Mouse (Mus musculus): ENCODE measurements around the gene Mvb12b.
A peak's percentile ranks its signal among the peaks of the same experiment; 100 is the strongest.

Mvb12b gene

GRCm38 (mm10) chr2:33842983-33843577 is 44.7 kb downstream of the Mvb12b start:
- DNase-seq, result no peak

DNA sequence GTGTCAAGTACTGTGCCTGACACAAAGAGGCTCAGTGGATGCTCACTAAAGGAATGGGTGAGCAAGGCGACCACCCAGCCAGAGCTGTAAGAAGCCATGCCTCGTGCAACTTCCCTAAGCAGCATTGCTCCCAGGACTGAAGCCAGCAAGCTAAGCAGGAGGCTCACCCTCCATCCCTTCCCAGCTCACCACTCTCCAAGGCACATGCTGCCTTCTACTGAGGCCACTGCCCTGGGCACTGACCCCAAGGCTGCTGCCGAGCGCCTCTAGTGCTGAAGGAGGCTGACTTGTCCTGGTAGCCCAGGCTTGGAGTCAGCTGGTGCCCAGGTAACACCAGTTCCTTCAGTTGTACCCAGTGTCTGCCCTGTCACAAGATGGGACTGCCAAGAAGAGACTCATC is 45.8 kb downstream of the Mvb12b start:
- no peak for DNase-seq

DNA sequence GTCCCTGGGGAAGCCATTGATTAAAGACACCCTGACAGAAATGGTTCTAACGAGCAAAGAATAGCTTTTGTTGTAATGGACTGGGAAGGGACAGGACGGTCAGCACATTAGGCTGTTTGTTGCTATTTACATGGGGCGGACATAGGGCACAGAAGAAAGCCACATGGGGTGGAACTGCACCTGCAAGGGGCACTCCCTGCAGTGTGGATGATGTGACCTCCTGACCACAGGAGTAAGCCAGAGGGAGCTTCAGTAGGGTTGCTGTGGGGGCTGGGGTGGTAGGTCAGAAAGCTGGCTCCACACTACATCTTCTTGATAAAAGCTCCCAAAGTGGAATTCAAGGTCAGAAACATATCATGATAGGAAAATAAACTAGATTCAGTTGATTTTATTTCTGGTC is 47.3 kb downstream of the Mvb12b start:
- DNase-seq, result no peak

DNA sequence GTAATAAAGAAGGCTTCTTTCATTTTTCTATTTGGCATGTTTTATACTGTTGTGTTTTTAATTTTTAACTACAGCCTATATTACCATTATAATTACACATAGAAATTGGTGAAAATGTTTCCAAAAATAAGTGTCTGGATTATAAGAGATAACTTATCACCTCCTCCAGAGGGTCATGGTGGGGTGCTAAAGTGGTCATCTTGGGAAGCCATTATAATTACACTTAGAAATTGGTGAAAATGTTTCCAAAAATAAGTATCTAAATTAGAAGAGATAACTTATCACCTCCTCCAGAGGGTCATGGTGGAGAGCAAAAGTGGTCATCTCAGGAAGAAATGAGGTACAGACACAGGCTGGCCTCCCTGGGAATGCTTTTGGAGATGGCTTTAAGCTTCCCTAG is 48.5 kb downstream of the Mvb12b start:
- DNase-seq, result no peak

DNA sequence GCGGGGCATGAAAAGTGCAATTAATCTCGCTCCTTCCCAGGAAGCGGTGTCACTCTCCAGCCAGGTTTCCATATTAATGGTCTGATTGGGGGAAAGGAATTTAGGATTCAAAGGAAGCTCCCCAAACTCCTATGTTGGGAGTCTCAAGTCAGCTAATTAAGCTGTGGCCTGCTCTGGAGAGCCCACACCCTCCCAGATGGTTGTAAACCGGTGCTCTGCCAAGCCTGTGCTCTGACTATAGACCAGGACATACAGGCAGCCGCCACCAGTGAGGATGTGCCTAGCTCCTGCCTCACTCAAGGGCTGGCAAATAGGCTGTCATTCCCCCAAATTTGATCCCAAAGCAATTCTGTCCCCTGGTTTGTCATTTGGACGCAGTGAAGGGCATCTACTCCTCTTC is 50.4 kb downstream of the Mvb12b start:
- DNase-seq, result no peak

DNA sequence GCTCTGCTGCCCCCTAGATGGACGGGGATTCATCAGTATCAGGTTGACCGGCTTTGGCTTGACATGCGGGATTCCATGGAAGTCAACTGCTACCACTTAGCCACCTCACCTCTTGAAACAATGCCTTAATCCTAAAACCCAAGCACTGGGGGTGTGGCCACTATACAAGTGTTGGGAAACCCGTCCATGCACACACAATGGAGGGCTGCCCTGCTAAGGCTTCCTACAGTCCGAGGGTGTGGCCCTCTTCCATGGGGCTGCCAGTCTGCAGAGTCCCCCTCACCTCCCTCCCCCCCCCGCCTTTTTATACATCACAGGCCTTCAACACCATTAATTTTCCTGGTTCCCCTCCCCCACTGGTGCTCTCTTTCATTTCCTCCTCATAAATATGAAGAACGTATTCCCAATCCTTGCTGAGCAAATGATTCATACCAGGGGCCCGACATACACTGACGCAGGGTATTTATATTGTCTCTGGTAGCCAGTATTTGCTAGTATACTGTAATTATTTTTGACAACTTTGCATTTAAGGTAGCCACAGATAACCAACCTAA is 51.0 kb downstream of the Mvb12b start:
- no peak for DNase-seq

DNA sequence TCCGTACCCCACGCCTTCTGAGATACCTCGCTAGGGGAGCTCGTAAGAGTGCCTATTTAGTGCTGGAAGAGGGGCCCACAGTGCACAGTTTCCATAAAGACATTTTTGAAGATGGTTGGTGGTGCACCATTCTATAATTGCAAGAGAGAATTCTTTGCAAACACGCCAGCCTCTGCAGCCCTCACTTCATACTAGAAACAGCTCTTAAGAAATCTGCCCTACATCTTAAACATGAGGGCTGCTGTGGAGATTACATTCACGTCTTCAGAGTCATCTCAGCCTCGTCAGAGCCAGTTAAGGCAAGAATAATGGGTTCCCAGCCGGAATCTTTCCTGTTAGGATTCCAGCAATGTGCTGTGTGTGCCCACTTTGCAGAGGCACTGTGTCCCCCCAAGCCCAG is 52.7 kb downstream of the Mvb12b start:
- DNase-seq, result no peak

GRCm38 (mm10) chr2:33833902-33834301 is 53.8 kb downstream of the Mvb12b start:
- DNase-seq, result no peak

- no peak for DNase-seq
Measured at GRCm38 (mm10) chr2:33829870-33830269, 57.9 kb downstream of the Mvb12b start.

DNA sequence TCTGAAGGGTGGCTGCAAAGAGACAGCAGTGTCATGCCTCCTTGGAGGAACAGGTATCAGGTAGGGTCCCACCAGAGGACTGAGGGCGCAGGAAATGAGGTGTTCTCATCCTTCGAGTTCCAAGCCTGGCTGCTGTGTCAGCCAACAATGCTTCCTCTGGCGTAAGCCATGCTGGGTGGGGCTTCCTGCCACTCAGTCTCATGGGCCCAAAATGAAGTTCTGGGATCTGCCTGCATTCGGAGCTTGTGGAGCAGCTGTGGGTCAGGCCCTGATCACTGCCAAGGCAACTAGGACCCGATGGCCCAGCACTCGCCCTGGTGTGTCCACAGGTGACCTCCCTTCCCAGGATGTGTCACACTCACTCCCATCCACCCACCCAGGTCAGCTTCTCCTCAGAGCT is 61.0 kb downstream of the Mvb12b start:
- no peak for DNase-seq

GRCm38 (mm10) chr2:33824935-33825514 is 62.7 kb downstream of the Mvb12b start:
- DNase-seq, result no peak

DNA sequence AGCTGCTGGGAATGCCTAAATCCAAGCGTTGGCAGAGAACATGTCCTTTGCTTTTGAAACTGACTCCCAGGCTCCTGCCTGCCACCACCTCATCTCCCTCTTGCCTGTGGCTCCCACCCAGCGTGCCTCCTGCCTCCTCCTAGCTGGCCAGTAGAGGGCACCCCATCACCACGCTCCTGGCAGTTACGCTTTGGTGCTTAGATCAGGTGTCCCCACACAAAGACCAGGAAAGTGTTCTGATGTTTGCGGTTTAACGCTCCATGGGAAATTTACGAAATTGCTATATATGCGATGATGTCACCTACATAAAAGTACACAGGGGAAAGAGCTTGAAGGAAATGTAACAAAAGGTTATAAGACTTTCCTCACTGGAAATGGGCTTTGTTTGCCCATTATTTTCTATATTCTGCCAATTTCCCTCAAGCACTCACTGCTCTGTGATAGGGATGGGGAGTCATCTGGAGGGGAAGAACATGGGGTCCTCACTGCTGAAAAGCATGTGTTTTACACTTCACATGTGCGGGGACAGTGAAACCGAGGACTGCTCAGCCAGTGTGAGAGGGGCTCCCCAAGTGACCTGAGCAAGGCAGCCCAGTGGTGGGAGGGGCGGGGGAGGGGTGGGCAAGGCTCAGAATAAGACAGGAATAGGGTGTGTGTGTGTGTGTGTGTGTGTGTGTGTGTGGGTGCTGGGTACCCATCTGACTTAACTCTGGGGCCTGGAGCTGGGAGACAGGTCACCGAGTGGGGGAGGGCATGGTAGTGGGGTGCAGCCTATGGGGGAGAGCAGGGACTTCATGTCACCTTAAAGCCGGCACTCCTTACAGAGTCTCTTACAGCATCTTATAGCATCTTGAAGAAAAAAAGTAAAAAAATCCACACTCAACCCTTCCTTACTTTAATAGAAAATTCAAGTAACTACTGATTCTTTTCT is 65.8 kb downstream of the Mvb12b start:
- DNase-seq, result peak; percentile 89

- DNase-seq, result no peak
Measured at GRCm38 (mm10) chr2:33820450-33820849, 67.3 kb downstream of the Mvb12b start.

- no peak for DNase-seq
Measured at GRCm38 (mm10) chr2:33820037-33820436, 67.7 kb downstream of the Mvb12b start.

- no peak for DNase-seq
Measured at GRCm38 (mm10) chr2:33818385-33818784, 69.4 kb downstream of the Mvb12b start.

GRCm38 (mm10) chr2:33817663-33818346 is 69.9 kb downstream of the Mvb12b start:
- no peak for DNase-seq

DNA sequence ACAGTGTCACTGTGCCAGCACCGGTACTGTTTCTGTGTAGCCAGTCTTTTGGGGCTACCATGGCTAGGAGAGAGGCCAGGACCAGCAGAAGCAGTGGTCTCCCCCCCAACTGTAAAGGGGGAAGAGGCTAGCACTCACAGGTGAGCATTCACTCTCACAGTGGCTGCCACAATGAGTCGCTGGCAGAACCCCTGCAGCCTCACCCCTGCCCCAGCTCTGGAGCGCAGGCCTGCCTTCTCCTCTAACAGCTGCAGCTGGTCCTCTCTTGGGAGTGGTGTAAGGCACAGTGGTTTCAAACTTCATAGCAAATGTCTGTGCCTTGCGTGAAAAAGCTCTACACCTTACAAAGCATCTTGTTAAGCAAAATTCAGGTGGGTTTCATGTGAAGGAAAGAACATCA is 70.7 kb downstream of the Mvb12b start:
- no peak for DNase-seq

GRCm38 (mm10) chr2:33814581-33814980 is 73.2 kb downstream of the Mvb12b start:
- DNase-seq, result no peak

DNA sequence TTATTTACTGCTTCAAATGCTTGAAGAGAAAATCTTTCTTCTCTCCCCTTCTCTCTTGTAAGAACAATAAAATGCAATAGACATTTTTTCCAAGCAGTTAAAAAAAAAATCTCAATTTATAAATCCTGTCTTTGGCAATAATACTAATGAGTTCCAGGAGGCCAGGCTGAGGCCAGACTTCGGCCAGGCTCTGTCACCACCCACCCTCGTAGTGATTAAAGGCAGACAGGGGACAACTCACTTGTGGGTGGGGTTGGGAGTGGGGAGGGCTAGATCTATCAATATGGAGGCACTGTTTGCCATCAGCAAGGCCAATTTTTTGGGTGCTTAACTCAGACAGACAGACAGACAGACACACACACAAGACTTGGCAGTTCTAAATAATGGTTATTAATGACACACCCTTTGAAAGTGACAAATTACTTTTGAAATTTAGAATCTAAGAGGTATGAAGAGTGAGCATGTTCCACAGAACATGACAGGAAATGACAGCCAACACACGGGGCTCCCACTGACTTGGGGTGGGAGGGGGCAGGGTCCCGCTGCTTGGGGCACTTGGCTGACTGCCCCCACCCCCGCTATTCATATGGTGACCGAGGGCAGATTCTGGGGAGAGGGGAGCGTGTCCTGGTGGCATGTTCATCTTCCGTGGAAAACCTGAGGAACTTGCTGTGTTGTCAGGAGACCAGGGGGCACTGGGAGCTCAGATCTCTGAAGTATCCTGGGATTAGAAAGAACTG is 74.1 kb downstream of the Mvb12b start:
- no peak for DNase-seq

DNA sequence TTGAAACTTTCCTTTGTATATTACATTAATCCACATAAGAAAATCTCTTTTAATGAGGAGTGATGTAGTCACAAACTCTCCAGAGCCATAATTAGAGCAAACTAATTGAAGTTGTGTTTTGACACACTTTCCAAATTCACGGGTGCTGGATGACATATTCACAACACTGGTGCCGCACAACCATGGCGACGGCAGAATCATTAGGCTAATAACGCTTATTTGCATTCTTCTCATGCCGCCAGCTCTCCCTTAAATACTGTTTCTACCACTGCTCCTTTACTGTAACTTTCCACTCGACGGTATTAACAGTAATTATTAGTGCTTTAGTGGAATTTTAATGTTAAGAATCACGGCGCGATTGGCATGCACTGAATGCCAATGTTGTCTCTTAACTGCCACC is 74.8 kb downstream of the Mvb12b start:
- no peak for DNase-seq

- DNase-seq, result no peak
Measured at GRCm38 (mm10) chr2:33811349-33811890, 76.3 kb downstream of the Mvb12b start.

DNA sequence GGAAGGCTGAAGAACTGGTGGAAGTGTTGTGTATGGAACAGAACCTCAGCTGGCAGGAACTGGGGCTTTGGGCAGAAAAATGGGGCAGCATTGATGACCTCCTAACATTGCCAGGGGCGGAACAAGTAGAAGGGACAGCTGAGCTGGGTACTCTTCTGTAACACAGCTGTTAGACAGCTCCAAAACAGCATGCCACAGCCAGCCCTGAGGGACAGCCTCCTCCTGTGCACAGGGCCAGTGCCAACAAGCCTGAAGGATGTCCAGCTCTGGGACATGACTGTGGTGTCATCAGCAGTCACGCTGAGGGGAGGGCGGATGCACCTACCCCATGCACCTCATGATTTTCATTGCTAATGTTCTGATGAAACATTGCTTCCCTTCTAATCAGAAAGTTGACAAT is 78.7 kb downstream of the Mvb12b start:
- no peak for DNase-seq
